9 mouse cellular contexts compared by ENCODE assay signal in genomic region chr10:31592741-31593524, GRCm38 (mm10). TPM values are rescaled to one million over a fixed set of nuclear protein-coding genes. Genes with fewer than 3 reads are reported as not detected.
DNase-seq lines count a peak whose midpoint lies in the region; ATAC-seq and TF ChIP-seq lines count a peak whose summit lies in the region.
"Had no signal": no experiment of that assay in that cellular context is flagged by ENCODE, and none has a peak within 500 bp of the region (broad histone marks: within the 10 kb centered on the region; RNA-seq: fewer than 3 reads in every experiment).

No protein-coding gene starts in this region.

- TF ChIP-seq CTCF in left cerebral cortex, adult 2 months (IDR thresholded peaks at IDR 0.05) = no peak
- TF ChIP-seq CTCF in cerebellum, adult 2 months (IDR thresholded peaks at IDR 0.05; ENCODE audit: borderline replicate concordance, insufficient read depth, low read depth, low read length) = no peak

- peak overlapping the region; percentile 26; the same call in 1 of the 2 replicates for H3K27ac ChIP-seq in left cerebral cortex, adult 2 months
- no peak overlapping the region for H3K27ac ChIP-seq in embryonic facial prominence, embryonic 11.5 days (replicated peaks; ENCODE audit: low read depth, low read length)
- peak overlapping the region; percentile 84 for H3K27ac ChIP-seq in hindbrain, embryonic 14.5 days
- no peak overlapping the region for H3K27ac ChIP-seq in cerebellum, adult 2 months (ENCODE audit: insufficient read depth, low read length)
- H3K27ac ChIP-seq: macrophage had no signal

- 45% methylated on average over 9 of the region's 9 CpGs for WGBS in embryonic facial prominence, embryonic 11.5 days
- 41% methylated on average over 9 of the region's 9 CpGs for WGBS in hindbrain, embryonic 14.5 days
- WGBS in cerebellum, adult 2 months = 39% methylated on average over 9 of the region's 9 CpGs

- H3K4me1 ChIP-seq in embryonic facial prominence, embryonic 11.5 days (ENCODE audit: control insufficient read depth, insufficient read depth, low read length) = no peaks in the 10 kb centered on the region
- peaks cover 17% of the 10 kb centered on the region for H3K4me1 ChIP-seq in hindbrain, embryonic 14.5 days (replicated peaks; ENCODE audit: control insufficient read depth, insufficient read depth, low read length)
- H3K4me1 ChIP-seq in cerebellum, adult 2 months (ENCODE audit: control insufficient read depth, insufficient read depth, low read length) = no peaks in the 10 kb centered on the region; the same call in 1 of the 2 replicates

- no peaks in the 10 kb centered on the region for H3K9me3 ChIP-seq in embryonic facial prominence, embryonic 11.5 days (replicated peaks; ENCODE audit: control insufficient read depth, low read length)
- H3K9me3 ChIP-seq in hindbrain, embryonic 14.5 days (ENCODE audit: control insufficient read depth, low read length) = no peaks in the 10 kb centered on the region

- no peak overlapping the region for H3K4me2 ChIP-seq in embryonic facial prominence, embryonic 11.5 days (ENCODE audit: low read depth, low read length)
- H3K4me2 ChIP-seq in hindbrain, embryonic 14.5 days (replicated peaks) = peak overlapping the region; percentile 24; the same call in 1 of the 2 replicates

- no peak for DNase-seq in left cerebral cortex, adult 2 months (ENCODE audit: extremely low spot score in 1 of 2, low spot score in 2 of 2)
- no peak for DNase-seq in left cerebral cortex, postnatal 10 days (ENCODE audit: extremely low spot score in 1 of 2, low spot score in 2 of 2)
- DNase-seq in embryonic facial prominence, embryonic 11.5 days (ENCODE audit: low spot score) = peak; percentile 6
- DNase-seq in hindbrain, embryonic 14.5 days (ENCODE audit: low spot score) = peak; percentile 44
- DNase-seq in lung, postnatal 4 days = peak; percentile 34 to 60
- no peak for DNase-seq in T-cell, adult 2 months (ENCODE audit: low spot score)
- no peak for DNase-seq in cerebellum, adult 2 months
- no peak for DNase-seq in layer of hippocampus, adult 9-10 months (ENCODE audit: low spot score)

- H3K36me3 ChIP-seq in embryonic facial prominence, embryonic 11.5 days (replicated peaks; ENCODE audit: control insufficient read depth, insufficient read depth, low read depth, low read length) = no peaks in the 10 kb centered on the region
- no peaks in the 10 kb centered on the region for H3K36me3 ChIP-seq in hindbrain, embryonic 14.5 days (replicated peaks; ENCODE audit: control insufficient read depth, insufficient read depth)

- intact Hi-C loops in left cerebral cortex, adult 2 months (cut with DNase I) = no loop called here
- intact Hi-C loops in left cerebral cortex, postnatal 10 days (cut with DNase I) = no loop called here

- TF ChIP-seq POLR2A in cerebellum, adult 2 months (IDR thresholded peaks at IDR 0.05; ENCODE audit: borderline replicate concordance, insufficient read depth, low read length) = no peak

- no peak overlapping the region for H3K9ac ChIP-seq in embryonic facial prominence, embryonic 11.5 days (replicated peaks; ENCODE audit: low read length)
- peak overlapping the region; percentile 37; the same call in 1 of the 2 replicates for H3K9ac ChIP-seq in hindbrain, embryonic 14.5 days

- H3K27me3 ChIP-seq in embryonic facial prominence, embryonic 11.5 days (ENCODE audit: control insufficient read depth, insufficient read depth, low read length) = no peaks in the 10 kb centered on the region
- H3K27me3 ChIP-seq in hindbrain, embryonic 14.5 days (ENCODE audit: control insufficient read depth, insufficient read depth, low read length) = no peaks in the 10 kb centered on the region
- no peaks in the 10 kb centered on the region for H3K27me3 ChIP-seq in cerebellum, adult 2 months (ENCODE audit: control insufficient read depth, insufficient read depth, low read length)

- no peak overlapping the region for H3K4me3 ChIP-seq in left cerebral cortex, adult 2 months
- no peak overlapping the region for H3K4me3 ChIP-seq in embryonic facial prominence, embryonic 11.5 days (ENCODE audit: low read depth, low read length)
- no peak overlapping the region for H3K4me3 ChIP-seq in hindbrain, embryonic 14.5 days (replicated peaks; ENCODE audit: low read length)
- H3K4me3 ChIP-seq in cerebellum, adult 2 months (replicated peaks; ENCODE audit: insufficient read depth, low read depth, low read length) = no peak overlapping the region

- ATAC-seq in embryonic facial prominence, embryonic 11.5 days (replicated peaks; ENCODE audit: insufficient number of reproducible peaks, low FRiP score, low TSS enrichment, low read depth) = peak; percentile 80
- peak; percentile 84 for ATAC-seq in hindbrain, embryonic 14.5 days (ENCODE audit: low FRiP score)

RNA-seq across cellular contexts. Expression of gene Rnf217, which starts 16.1 kb away (rescaled TPM):
- 10 to 100 TPM; 12.0 to 15.1 TPM for total RNA-seq in left cerebral cortex, adult 2 months (2021)
- 10 to 100 TPM; 12.9 to 14.3 TPM for total RNA-seq in left cerebral cortex, postnatal 10 days (2021)
- 1.9 and 2.3 TPM in 2 replicates for polyA plus RNA-seq in embryonic facial prominence, embryonic 11.5 days (2014; fragmentation: Nextera tagmentation; extraction: Ambion mirVana)
- 3.2 and 3.4 TPM in 2 replicates for polyA plus RNA-seq in hindbrain, embryonic 14.5 days (2014; fragmentation: Nextera tagmentation; extraction: Ambion mirVana)
- polyA plus RNA-seq in cerebellum, adult 2 months (2012; rRNA removed) = 3.9 TPM in 2 replicates

Comparison
In these comparisons a context has a peak if more than half of its experiments do, and no peak if none do; other contexts are left out.
1. DNase-seq: peak in embryonic facial prominence, embryonic 11.5 days (single experiment), hindbrain, embryonic 14.5 days (single experiment) and lung, postnatal 4 days (2 of 2); none in left cerebral cortex, adult 2 months (0 of 2), left cerebral cortex, postnatal 10 days (0 of 2), T-cell, adult 2 months (single experiment), cerebellum, adult 2 months (0 of 2) and layer of hippocampus, adult 9-10 months (single experiment).
2. H3K27ac ChIP-seq: peak in left cerebral cortex, adult 2 months (single experiment) and hindbrain, embryonic 14.5 days (single experiment); none in embryonic facial prominence, embryonic 11.5 days (single experiment) and cerebellum, adult 2 months (single experiment).